Comparison of ENCODE assay signal across 8 mouse cellular contexts in the genomic region with DNA sequence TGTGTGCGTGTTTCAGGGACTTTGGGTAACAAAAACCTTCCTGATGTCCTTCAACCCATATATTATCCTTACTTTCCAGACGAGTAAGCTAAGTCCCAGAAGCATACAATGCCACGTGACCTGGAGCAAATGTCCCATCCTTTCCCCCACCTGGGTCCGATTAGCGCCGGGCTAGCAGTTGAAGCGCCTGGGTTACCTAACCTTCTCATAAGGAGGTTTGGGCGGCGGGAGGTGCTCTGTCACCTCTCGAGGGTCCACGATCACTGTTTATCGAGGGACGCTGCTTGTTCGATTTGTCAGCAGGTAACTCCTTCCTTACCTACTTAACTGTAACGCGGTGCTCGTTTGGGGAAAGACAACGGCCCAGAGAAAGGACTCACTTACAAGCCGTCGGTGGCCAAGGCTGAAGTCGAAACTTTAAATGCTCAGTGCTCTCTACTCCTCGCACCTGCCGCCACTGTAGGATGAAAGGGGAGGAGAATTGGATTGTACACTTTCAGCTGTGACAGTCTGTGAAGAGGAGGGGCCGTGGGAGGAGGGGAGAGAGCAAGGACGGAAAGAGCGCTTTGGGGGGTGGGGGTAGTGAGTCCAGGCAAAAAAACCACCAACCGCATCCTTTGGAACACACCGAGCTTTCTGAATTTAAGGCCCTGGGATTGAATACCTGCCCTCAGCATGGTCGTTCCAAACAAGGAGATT. TPM values are rescaled to one million over a fixed set of nuclear protein-coding genes. Genes with fewer than 3 reads are reported as not detected.
DNase-seq lines count a peak whose midpoint lies in the region; ATAC-seq lines count a peak whose summit lies in the region.

No protein-coding gene starts in this region.

- 1% methylated on average over 29 of the region's 29 CpGs for WGBS in forebrain, embryonic 15.5 days
- 2% methylated on average over 29 of the region's 29 CpGs for WGBS in liver, embryonic 15.5 days (ENCODE audit: insufficient replicate concordance)

- no peak overlapping the region for H3K9ac ChIP-seq in forebrain, embryonic 15.5 days (replicated peaks)
- no peak overlapping the region for H3K9ac ChIP-seq in liver, embryonic 15.5 days

- H3K36me3 ChIP-seq in forebrain, embryonic 15.5 days: no peaks in the 10 kb centered on the region
- H3K36me3 ChIP-seq in liver, embryonic 15.5 days (replicated peaks): no peaks in the 10 kb centered on the region

- peak; percentile 16; the same call in 1 of the 2 replicates for ATAC-seq in forebrain, embryonic 15.5 days (replicated peaks)
- no peak for ATAC-seq in liver, embryonic 15.5 days (ENCODE audit: insufficient read depth)

- H3K4me3 ChIP-seq in forebrain, embryonic 15.5 days: peak overlapping the region; percentile 34
- H3K4me3 ChIP-seq in liver, embryonic 15.5 days (replicated peaks): peak overlapping the region; percentile 44

- H3K27me3 ChIP-seq in forebrain, embryonic 15.5 days: peaks cover 85% of the 10 kb centered on the region
- peaks cover 99% of the 10 kb centered on the region for H3K27me3 ChIP-seq in liver, embryonic 15.5 days

- no peak overlapping the region for H3K27ac ChIP-seq in forebrain, embryonic 15.5 days (replicated peaks)
- no peak overlapping the region for H3K27ac ChIP-seq in liver, embryonic 15.5 days (replicated peaks)

- H3K4me2 ChIP-seq in forebrain, embryonic 15.5 days (replicated peaks): peak overlapping the region; percentile 49
- peak overlapping the region; percentile 65 for H3K4me2 ChIP-seq in liver, embryonic 15.5 days

- no peaks in the 10 kb centered on the region for H3K9me3 ChIP-seq in forebrain, embryonic 15.5 days
- H3K9me3 ChIP-seq in liver, embryonic 15.5 days (replicated peaks): no peaks in the 10 kb centered on the region

- peak; percentile 7 to 9 for DNase-seq in frontal cortex, postnatal 10 days (ENCODE audit: low spot score in 2 of 2)
- DNase-seq in frontal cortex, adult 2 months (ENCODE audit: extremely low spot score in 1 of 2, low spot score in 1 of 2): no peak
- peak; percentile 41 for DNase-seq in CD4-positive helper T cell, adult 2 months (ENCODE audit: low read depth, low spot score)
- peak; percentile 35 for DNase-seq in thymus, postnatal 0 days (ENCODE audit: low spot score)
- DNase-seq in c-Kit-positive CD71-positive TER-119-positive erythroid progenitor cells, embryonic 14.5 days (ENCODE audit: low spot score): no peak
- no peak for DNase-seq in adrenal gland, adult 18-20 months (ENCODE audit: low spot score in 2 of 2)

- H3K4me1 ChIP-seq in forebrain, embryonic 15.5 days: peaks cover 36% of the 10 kb centered on the region
- H3K4me1 ChIP-seq in liver, embryonic 15.5 days (replicated peaks): peaks cover 19% of the 10 kb centered on the region

RNA-seq across cellular contexts. Expression of a gene that starts 11.8 kb away (rescaled TPM):
- polyA plus RNA-seq in frontal cortex, adult 2 months (2012; rRNA removed): not detected in 2 replicates
- not detected in 2 replicates for polyA plus RNA-seq in forebrain, embryonic 15.5 days (2015; fragmentation: Nextera tagmentation; extraction: Ambion mirVana)
- not detected in 2 replicates for polyA plus RNA-seq in liver, embryonic 15.5 days (2015; fragmentation: Nextera tagmentation; extraction: Ambion mirVana)
- polyA plus RNA-seq in thymus, postnatal 0 days (2015; fragmentation: Nextera tagmentation; extraction: Ambion mirVana): not detected in 2 replicates
- not detected for total RNA-seq in adrenal gland, adult 18-20 months (2021)

RNA-seq across cellular contexts. Expression of a gene that starts 13.8 kb away (rescaled TPM):
- polyA plus RNA-seq in frontal cortex, adult 2 months (2012; rRNA removed): 140 and 173 TPM in 2 replicates
- 1.5 and 2.2 TPM in 2 replicates for polyA plus RNA-seq in forebrain, embryonic 15.5 days (2015; fragmentation: Nextera tagmentation; extraction: Ambion mirVana)
- polyA plus RNA-seq in liver, embryonic 15.5 days (2015; fragmentation: Nextera tagmentation; extraction: Ambion mirVana): 0.35 and 0.38 TPM in 2 replicates
- polyA plus RNA-seq in thymus, postnatal 0 days (2015; fragmentation: Nextera tagmentation; extraction: Ambion mirVana): 0.07 and 0.30 TPM in 2 replicates
- not detected for total RNA-seq in adrenal gland, adult 18-20 months (2021)

RNA-seq across cellular contexts. Expression of a gene that starts 22.3 kb away (rescaled TPM):
- polyA plus RNA-seq in frontal cortex, adult 2 months (2012; rRNA removed): 0.64 and 2.0 TPM in 2 replicates
- polyA plus RNA-seq in forebrain, embryonic 15.5 days (2015; fragmentation: Nextera tagmentation; extraction: Ambion mirVana): not detected in 2 replicates
- 0.52 and 1.0 TPM in 2 replicates for polyA plus RNA-seq in liver, embryonic 15.5 days (2015; fragmentation: Nextera tagmentation; extraction: Ambion mirVana)
- polyA plus RNA-seq in thymus, postnatal 0 days (2015; fragmentation: Nextera tagmentation; extraction: Ambion mirVana): 0.14 and 0.16 TPM in 2 replicates
- total RNA-seq in adrenal gland, adult 18-20 months (2021): under 1 TPM in 1 of 2 experiments, not detected in 1; 0.35 TPM

RNA-seq across cellular contexts. Expression of a gene that starts 39.7 kb away (rescaled TPM):
- polyA plus RNA-seq in frontal cortex, adult 2 months (2012; rRNA removed): 14.8 and 18.0 TPM in 2 replicates
- polyA plus RNA-seq in forebrain, embryonic 15.5 days (2015; fragmentation: Nextera tagmentation; extraction: Ambion mirVana): 17.6 and 19.8 TPM in 2 replicates
- polyA plus RNA-seq in liver, embryonic 15.5 days (2015; fragmentation: Nextera tagmentation; extraction: Ambion mirVana): 14.1 and 14.6 TPM in 2 replicates
- 15.3 and 16.8 TPM in 2 replicates for polyA plus RNA-seq in thymus, postnatal 0 days (2015; fragmentation: Nextera tagmentation; extraction: Ambion mirVana)
- total RNA-seq in adrenal gland, adult 18-20 months (2021): 10 to 100 TPM; 17.5 to 25.4 TPM

RNA-seq across cellular contexts. Expression of a gene that starts 44.4 kb away (rescaled TPM):
- polyA plus RNA-seq in frontal cortex, adult 2 months (2012; rRNA removed): 2.0 and 2.7 TPM in 2 replicates
- polyA plus RNA-seq in forebrain, embryonic 15.5 days (2015; fragmentation: Nextera tagmentation; extraction: Ambion mirVana): not detected in 2 replicates
- not detected in 2 replicates for polyA plus RNA-seq in liver, embryonic 15.5 days (2015; fragmentation: Nextera tagmentation; extraction: Ambion mirVana)
- not detected in 2 replicates for polyA plus RNA-seq in thymus, postnatal 0 days (2015; fragmentation: Nextera tagmentation; extraction: Ambion mirVana)
- not detected for total RNA-seq in adrenal gland, adult 18-20 months (2021)

Comparison
In these comparisons a context has a peak if more than half of its experiments do, and no peak if none do; other contexts are left out.
1. DNase-seq: peak in frontal cortex, postnatal 10 days (2 of 2), CD4-positive helper T cell, adult 2 months (single experiment) and thymus, postnatal 0 days (single experiment); none in frontal cortex, adult 2 months (0 of 2), c-Kit-positive CD71-positive TER-119-positive erythroid progenitor cells, embryonic 14.5 days (single experiment) and adrenal gland, adult 18-20 months (0 of 2).
2. RNA of a gene that starts 13.8 kb away (polyA plus RNA-seq): 140 to 173 TPM in frontal cortex, adult 2 months; 1.5 to 2.2 TPM in forebrain, embryonic 15.5 days, 0.35 to 0.38 TPM in liver, embryonic 15.5 days and 0.07 to 0.30 TPM in thymus, postnatal 0 days; every median in the first group is over 10 times any median in the second.